Mouse (Mus musculus) lung, postnatal 25 days (tissue): ENCODE measurements around the gene Pabpn1l.
"Not testable (repeated sequence)": the region's sequence is repeated elsewhere in the genome, so short reads cannot be mapped to it uniquely, and the experiment has no call there.

Experiments used
- DNase-seq: peaks from one replicate; pipeline ENCODE4 v3.0.0; 2022; ENCODE audit warnings: low spot score

The Pabpn1l gene

GRCm38 (mm10) chr8:122648192-122648970 lies 25.8 kb upstream of the Pabpn1l start:
- DNase-seq: no peak

DNA sequence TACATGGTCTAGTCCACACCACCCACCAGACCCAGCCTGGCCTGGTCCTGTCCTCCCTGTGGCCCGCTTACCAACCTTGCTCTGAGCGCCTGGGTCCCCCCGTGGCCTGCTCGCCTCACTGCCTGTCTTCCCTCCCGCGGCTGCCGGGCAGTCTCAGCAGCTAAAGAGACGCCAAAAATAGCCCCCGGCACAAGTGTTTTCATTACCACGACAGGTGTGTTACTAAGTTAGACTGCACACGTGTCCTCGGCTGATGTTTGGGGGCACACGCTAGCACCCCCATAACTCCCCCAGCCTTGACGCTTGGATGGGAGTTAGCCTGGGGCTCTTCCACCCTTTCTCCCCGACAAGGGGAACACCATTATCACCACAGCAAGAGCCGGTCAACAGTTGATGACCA lies 23.8 kb upstream of the Pabpn1l start:
- no peak for DNase-seq

- no peak for DNase-seq
Observed at GRCm38 (mm10) chr8:122644175-122644954, 21.8 kb upstream of the Pabpn1l start.

- peak; percentile 79 for DNase-seq
Observed at GRCm38 (mm10) chr8:122642071-122642470, 19.5 kb upstream of the Pabpn1l start.

GRCm38 (mm10) chr8:122641406-122641805 lies 18.9 kb upstream of the Pabpn1l start:
- no peak for DNase-seq

DNA sequence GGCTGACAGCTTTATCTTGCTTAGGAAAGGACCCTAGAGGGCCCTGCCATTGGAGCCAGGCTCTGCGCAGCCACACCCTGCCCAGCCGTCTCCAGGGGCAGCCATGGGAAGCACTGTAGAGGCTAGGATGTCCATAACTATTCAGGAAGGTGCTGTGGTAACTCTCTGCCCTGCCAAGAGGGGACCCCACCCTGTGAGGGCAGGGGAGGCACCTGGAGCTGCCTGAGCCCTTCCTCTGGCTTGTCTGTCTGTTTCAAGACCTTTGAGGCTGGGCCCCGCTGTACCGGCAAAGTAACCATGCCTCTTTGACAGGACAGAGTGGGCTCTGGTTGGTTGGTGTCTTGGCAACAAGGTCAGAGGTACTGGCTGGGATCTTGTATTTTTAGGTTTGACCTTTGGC lies 18.3 kb upstream of the Pabpn1l start:
- DNase-seq: no peak

DNA sequence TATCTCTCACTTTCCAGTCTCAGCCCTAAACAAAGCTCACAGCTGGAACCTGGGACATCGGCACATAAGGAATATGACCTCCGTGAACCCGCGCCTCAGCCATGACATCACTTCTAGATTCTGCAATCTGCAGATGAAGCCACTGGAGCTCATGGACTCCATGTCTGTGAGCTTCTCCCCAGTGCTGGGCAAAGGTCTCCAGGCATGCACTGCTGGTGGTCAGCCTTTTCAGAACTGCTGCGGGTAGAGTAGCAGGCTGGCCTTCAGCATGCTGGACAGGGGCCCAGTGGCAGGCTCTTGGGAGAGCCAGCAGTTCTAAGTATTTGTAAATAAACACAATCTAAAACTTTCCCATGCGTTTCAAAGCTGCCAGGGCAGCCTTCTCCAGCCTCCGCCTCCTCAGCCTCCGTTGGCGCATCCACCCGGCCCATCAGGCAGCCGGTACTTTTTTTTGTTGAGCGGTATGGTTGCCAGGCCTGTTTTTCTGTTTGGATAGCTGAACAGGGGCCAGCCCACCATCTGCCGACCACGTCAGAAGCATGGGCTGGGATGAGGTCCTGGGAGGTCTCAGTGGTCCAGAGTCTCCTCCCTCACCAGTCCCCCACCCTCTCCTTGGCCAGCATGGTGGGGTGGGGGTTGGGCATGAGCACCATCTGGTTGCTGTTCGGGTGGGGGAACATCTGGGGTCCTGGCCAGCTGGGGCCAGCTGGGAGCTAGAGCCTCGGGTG lies 17.1 kb upstream of the Pabpn1l start:
- peak; percentile 76 for DNase-seq

DNA sequence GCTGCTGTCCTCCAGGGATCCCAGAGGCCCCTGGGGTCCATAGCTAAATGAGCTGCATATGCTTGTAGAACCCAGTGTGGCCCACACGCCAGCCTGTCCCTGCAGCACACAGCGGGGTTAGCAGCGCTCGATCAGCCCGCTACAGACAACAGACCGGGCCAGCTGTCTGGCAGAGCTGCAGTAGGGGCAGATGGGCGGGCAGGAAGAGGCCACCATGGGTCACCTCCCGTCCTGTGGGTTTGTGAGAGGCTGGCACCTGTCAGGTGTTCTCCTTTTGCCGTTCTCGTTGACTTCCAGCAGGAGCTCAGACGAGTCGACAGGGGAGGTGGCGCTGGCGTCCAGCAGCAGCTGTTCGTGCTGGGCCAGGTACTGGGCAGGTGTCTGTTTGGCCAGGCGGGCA lies 16.1 kb upstream of the Pabpn1l start:
- no peak for DNase-seq

DNA sequence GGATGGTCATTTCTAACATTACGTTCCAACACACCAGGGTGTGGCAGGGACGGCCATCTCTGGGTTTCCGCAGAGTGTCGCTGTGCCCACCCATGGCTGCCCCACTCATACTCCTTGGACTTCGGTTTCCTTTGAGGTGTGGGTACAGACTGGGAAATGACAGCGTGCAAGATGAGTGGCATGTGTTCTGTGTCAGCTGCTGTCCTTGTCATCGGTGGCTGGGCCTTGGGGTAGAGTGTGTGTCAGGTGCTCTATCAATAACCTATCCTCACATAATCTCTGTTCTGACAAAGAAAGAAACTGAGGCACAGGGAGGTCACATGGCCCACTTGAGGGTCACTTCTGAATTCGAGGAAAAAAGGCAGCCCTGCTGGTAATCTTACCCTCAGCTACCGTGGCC lies 14.7 kb upstream of the Pabpn1l start:
- no peak for DNase-seq

DNA sequence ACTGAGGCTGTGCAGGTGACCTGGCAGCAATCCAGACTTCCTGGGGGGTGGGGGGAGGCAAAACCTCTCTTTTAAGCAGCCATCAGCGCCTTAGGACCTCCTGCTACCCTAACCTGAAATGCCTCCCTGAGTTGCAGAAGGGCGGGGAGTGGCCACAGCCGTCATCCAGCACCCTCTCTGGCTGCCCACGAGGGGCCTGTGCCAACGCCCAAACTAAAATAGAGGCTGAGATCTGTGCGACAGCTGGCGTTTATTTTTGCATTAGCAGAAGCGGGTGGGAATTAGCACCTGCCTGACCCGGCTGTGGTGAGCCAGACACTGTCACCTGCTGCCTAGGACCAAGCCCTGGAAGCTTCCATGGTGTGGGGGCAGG lies 14.2 kb upstream of the Pabpn1l start:
- DNase-seq: no peak

DNA sequence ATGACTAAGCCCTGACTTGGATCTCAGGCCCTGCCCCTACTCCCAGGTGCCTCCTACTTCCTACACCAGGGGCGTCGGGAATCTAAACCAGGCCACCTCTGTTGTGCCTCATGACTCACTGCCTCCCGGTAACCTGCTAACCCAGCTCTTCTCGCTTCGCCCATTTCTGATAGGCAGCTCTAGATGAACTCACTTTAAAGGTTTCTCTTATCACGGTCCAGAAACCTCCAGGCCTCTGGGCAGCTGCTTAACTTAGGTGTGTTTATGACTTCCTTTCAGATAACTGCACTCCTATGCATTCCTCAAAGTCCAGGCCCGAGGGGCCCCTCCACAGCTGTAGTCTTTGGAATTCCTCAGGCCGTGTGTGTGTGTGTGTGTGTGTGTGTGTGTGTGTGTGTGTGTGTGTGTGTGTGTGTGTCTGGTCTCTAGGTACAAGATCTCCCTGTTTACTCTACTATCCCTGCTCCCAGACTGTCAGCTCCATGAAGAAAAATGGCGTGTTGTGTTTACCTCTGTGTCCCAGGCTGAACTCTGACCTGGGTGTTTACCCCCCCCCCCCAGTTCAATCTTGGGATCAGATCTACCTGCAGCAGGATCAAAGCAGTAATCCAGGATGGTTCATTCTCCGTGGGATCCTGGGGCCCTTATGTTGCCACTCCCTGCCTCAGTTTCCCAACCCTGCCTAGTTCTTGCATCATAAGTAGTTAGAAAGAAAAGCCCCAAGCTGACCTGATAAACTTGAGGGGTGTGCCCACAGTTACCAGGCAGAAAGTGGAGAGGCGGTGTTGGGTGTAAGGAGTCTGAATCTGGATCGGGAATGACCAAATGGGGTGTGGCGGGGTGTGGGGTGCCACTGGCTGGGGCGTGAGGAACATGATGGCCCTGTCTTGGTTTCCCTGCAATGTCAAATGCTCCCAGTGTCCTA lies 13.6 kb upstream of the Pabpn1l start:
- DNase-seq: peak; percentile 37

- DNase-seq: no peak
Observed at GRCm38 (mm10) chr8:122633205-122633604, 10.7 kb upstream of the Pabpn1l start.

GRCm38 (mm10) chr8:122632134-122632533 lies 9.6 kb upstream of the Pabpn1l start:
- not testable (repeated sequence) for DNase-seq

- DNase-seq: no peak
Observed at GRCm38 (mm10) chr8:122630696-122631095, 8.2 kb upstream of the Pabpn1l start.

- DNase-seq: no peak
Observed at GRCm38 (mm10) chr8:122629388-122629787, 6.8 kb upstream of the Pabpn1l start.

GRCm38 (mm10) chr8:122626896-122627295 lies 4.4 kb upstream of the Pabpn1l start:
- no peak for DNase-seq

GRCm38 (mm10) chr8:122625811-122626210 lies 3.3 kb upstream of the Pabpn1l start:
- DNase-seq: no peak

DNA sequence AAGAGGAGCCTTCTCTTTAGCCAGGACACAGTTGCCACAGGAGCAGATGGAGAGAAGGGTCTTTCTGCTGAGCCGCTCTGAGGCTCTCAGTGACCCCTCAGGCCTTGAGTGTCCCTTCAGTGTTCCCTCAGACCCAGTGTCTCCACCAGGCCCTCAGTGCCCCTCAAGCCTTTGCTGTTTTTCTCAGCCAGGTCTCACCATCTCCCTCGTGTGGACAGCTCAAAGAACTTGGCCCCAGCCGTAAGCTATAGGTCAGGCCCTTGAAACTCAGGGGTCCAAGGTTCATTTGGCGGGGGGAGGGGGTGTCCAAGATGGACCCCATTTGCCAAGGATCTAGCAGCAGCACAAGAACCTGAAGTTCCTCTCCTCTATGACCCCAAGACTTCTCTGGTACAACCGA lies 2.1 kb upstream of the Pabpn1l start:
- DNase-seq: no peak

- peak; percentile 27 for DNase-seq
Observed at GRCm38 (mm10) chr8:122623844-122624642, 1.5 kb upstream of the Pabpn1l start.

DNA sequence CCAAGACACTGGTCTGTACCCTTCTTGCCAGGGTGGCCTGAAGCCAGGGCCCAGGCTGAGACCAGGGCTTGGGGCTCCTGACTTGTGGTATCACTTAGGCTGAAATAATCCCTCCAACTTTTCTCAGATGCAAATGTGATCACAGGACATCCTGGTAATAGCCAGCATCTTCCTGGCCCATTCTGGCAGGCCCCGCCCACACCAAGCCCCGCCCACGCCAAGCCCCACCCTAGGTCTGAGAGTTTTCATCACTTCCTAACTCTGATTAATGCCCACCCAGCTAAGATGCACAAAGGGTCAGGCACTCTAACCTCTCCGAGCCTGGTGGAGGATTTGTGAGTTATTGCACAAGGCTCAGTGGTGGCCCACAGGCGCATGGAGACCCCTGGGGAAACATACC lies 2.1 kb downstream of the Pabpn1l start:
- DNase-seq: no peak
